In the genomic region with DNA sequence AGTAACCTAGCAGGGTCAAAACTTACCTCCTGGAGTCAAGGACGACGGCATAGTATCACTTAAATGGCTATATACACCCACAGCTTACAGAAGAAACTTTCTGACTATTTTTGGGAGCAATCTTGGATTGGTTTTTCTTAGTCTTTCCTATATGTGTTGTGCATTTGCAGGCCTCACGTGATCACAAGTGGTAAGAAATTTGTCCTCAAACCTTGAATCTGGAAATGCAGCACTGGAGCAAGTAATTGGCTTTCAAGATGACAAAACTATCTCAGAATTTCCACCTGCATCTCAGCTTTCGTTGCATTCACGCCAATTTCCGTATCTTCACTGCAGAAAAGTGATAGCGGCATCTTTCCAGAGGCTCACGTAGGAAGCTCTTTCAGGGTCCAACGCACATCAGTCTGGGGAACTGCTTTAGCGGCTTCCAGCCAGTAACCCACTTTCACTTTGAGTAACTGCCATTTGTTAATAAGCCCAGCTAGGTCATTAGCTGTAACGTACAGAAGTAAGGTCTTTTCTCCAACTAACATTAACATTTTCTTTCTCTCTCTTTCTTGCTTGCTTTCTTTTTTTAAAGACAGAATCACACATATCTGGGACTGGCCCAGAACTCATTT, we compare ENCODE assay signal across 22 mouse cellular contexts. TPM values are rescaled to one million over a fixed set of nuclear protein-coding genes. Genes with fewer than 3 reads are reported as not detected.
DNase-seq lines count a peak whose midpoint lies in the region; ATAC-seq and TF ChIP-seq lines count a peak whose summit lies in the region.
"Had no signal": no experiment of that assay in that cellular context is flagged by ENCODE, and none has a peak within 500 bp of the region (broad histone marks: within the 10 kb centered on the region; RNA-seq: fewer than 3 reads in every experiment).

No protein-coding gene starts in this region.

- no peak overlapping the region for H3K27ac ChIP-seq in gastrocnemius, adult 2 months
- H3K27ac ChIP-seq in CH12.LX (ENCODE audit: insufficient read depth, low read depth), result no peak overlapping the region
- no peak overlapping the region for H3K27ac ChIP-seq in forebrain, embryonic 15.5 days (replicated peaks)
- H3K27ac ChIP-seq: heart, embryonic 15.5 days; hindbrain, embryonic 15.5 days; kidney, postnatal 0 days; left cerebral cortex, adult 2 months; liver, embryonic 13.5 days; neural tube, embryonic 13.5 days had no signal

- ATAC-seq in granulocyte monocyte progenitor cell, adult 5-6 weeks (replicated peaks; ENCODE audit: poor library complexity, severe bottlenecking), result peak; percentile 63
- no peak for ATAC-seq in forebrain, embryonic 15.5 days (replicated peaks)

- no peak; the same call in 1 of the 2 replicates for TF ChIP-seq RAD21 in CH12.LX (IDR thresholded peaks at IDR 0.05; ENCODE audit: low read depth, low read length)

- intact Hi-C loops in gastrocnemius, adult 2 months (cut with DNase I), result no loop called here
- intact Hi-C loops in gastrocnemius, postnatal 14 days (cut with DNase I; ENCODE audit: low total_unique reads), result no loop called here

- no peak for DNase-seq in gastrocnemius, adult 2 months
- DNase-seq in gastrocnemius, postnatal 14 days, result no peak
- peak; percentile 61 for DNase-seq in CH12.LX (ENCODE audit: extremely low read depth)
- peak; percentile 30 for DNase-seq in splenic B cell, adult 2 months (ENCODE audit: low read depth, low spot score)
- DNase-seq in neural tube, embryonic 10.5 days (ENCODE audit: extremely low spot score, low spot score), result no peak
- DNase-seq: adrenal gland, postnatal 10 days; cerebellum, adult 8-10 months; heart, postnatal 36 days; kidney, adult 18-20 months; layer of hippocampus, adult 9-11 months; liver, embryonic 13.5 days; lung, adult 2 months; lung, postnatal 14 days; midbrain, embryonic 14.5 days; right cerebral cortex, adult 18-20 months had no signal

- H3K4me3 ChIP-seq in gastrocnemius, adult 2 months, result peak overlapping the region; percentile 2; the same call in 1 of the 2 replicates
- peak overlapping the region in 1 of 3 experiments; percentile 21 for H3K4me3 ChIP-seq in CH12.LX (replicated peaks in 1 of 3; ENCODE audit: low read depth in 2 of 3, low read length in 2 of 3, poor library complexity in 1 of 3)
- no peak overlapping the region for H3K4me3 ChIP-seq in forebrain, embryonic 15.5 days
- H3K4me3 ChIP-seq: heart, embryonic 15.5 days; hindbrain, embryonic 15.5 days; left cerebral cortex, adult 2 months; liver, embryonic 13.5 days; neural tube, embryonic 13.5 days had no signal

- no peaks in the 10 kb centered on the region for H3K79me2 ChIP-seq in CH12.LX (replicated peaks; ENCODE audit: control insufficient read depth, extremely low read depth, insufficient read depth, poor library complexity, severe bottlenecking)

- dilution Hi-C loops in CH12.LX (cut with MboI; ENCODE audit: extremely low pct_ligation_motif_present, extremely low pct_unique_long_range_greater_than_20kb, low sequenced_read_pairs), result no loop called here

- H3K4me2 ChIP-seq in CH12.LX (ENCODE audit: insufficient read depth, low read depth, poor library complexity, severe bottlenecking), result peak overlapping the region; percentile 87; the same call in 1 of the 2 replicates
- no peak overlapping the region for H3K4me2 ChIP-seq in forebrain, embryonic 15.5 days (replicated peaks)
- H3K4me2 ChIP-seq: heart, embryonic 15.5 days; hindbrain, embryonic 15.5 days; liver, embryonic 13.5 days; neural tube, embryonic 13.5 days had no signal

- no peak for TF ChIP-seq CTCF in gastrocnemius, adult 2 months (IDR thresholded peaks at IDR 0.05)
- TF ChIP-seq CTCF in CH12.LX (conservative IDR thresholded peaks at IDR 0.05 in 1 of 2, IDR thresholded peaks at IDR 0.05 in 1 of 2; ENCODE audit: low read depth in 2 of 2, low read length in 2 of 2), result no peak

- WGBS in forebrain, embryonic 15.5 days, result 82% methylated on average over 11 of the region's 11 CpGs

- H3K4me1 ChIP-seq in CH12.LX (ENCODE audit: control insufficient read depth in 1 of 2, insufficient read depth in 2 of 2), result peaks cover 5 to 16% of the 10 kb centered on the region in 2 experiments; a peak in 3 of 4 replicates
- H3K4me1 ChIP-seq in forebrain, embryonic 15.5 days, result no peaks in the 10 kb centered on the region
- H3K4me1 ChIP-seq: heart, embryonic 15.5 days; hindbrain, embryonic 15.5 days; liver, embryonic 13.5 days; neural tube, embryonic 13.5 days had no signal

- H3K9ac ChIP-seq in CH12.LX (ENCODE audit: insufficient read depth, low read depth), result no peak overlapping the region
- H3K9ac ChIP-seq in forebrain, embryonic 15.5 days (replicated peaks), result no peak overlapping the region
- H3K9ac ChIP-seq: heart, embryonic 15.5 days; hindbrain, embryonic 15.5 days; liver, embryonic 13.5 days; neural tube, embryonic 13.5 days had no signal

- peak; percentile 81 for TF ChIP-seq EP300 in CH12.LX (IDR thresholded peaks at IDR 0.05; ENCODE audit: low read length)

- no peak for TF ChIP-seq POLR2A in CH12.LX (IDR thresholded peaks at IDR 0.05; ENCODE audit: low read depth, low read length)

- in situ Hi-C loops in CH12.LX (cut with MboI; ENCODE audit: low pct_ligation_motif_present, low pct_unique_long_range_greater_than_20kb, low sequenced_read_pairs), result no loop called here

- no peaks in the 10 kb centered on the region for H3K27me3 ChIP-seq in CH12.LX (replicated peaks)
- H3K27me3 ChIP-seq in splenic B cell, adult 2 months (ENCODE audit: control insufficient read depth, insufficient read depth, low read length, poor library complexity, severe bottlenecking), result no peaks in the 10 kb centered on the region
- no peaks in the 10 kb centered on the region for H3K27me3 ChIP-seq in forebrain, embryonic 15.5 days
- H3K27me3 ChIP-seq: hindbrain, embryonic 15.5 days; liver, embryonic 13.5 days had no signal

- no peaks in the 10 kb centered on the region for H3K9me3 ChIP-seq in CH12.LX (replicated peaks; ENCODE audit: low read length)
- no peaks in the 10 kb centered on the region for H3K9me3 ChIP-seq in forebrain, embryonic 15.5 days
- H3K9me3 ChIP-seq: heart, embryonic 15.5 days; hindbrain, embryonic 15.5 days; liver, embryonic 13.5 days; neural tube, embryonic 13.5 days had no signal

- H3K36me3 ChIP-seq in CH12.LX (replicated peaks in 1 of 2; ENCODE audit: control insufficient read depth in 1 of 2, insufficient read depth in 1 of 2, low read length in 1 of 2), result no peaks in the 10 kb centered on the region
- no peaks in the 10 kb centered on the region for H3K36me3 ChIP-seq in splenic B cell, adult 2 months (ENCODE audit: control insufficient read depth, insufficient read depth, low read length, poor library complexity, severe bottlenecking)
- H3K36me3 ChIP-seq in forebrain, embryonic 15.5 days, result no peaks in the 10 kb centered on the region
- H3K36me3 ChIP-seq: heart, embryonic 15.5 days; hindbrain, embryonic 15.5 days; liver, embryonic 13.5 days; neural tube, embryonic 13.5 days had no signal

TF ChIP-seq in CH12.LX, 34 proteins besides CTCF, POLR2A, EP300 and RAD21:
- TF ChIP-seq ETS1 (conservative IDR thresholded peaks at IDR 0.05; ENCODE audit: low read depth, low read length) (0 out of 2 replicates have a peak, but pooled peaks have one; percentile 31), BHLHE40 (IDR thresholded peaks at IDR 0.05; ENCODE audit: low read depth, low read length) (peak; percentile 85), SIN3A (IDR thresholded peaks at IDR 0.05; ENCODE audit: low read length) (no peak), MYC (IDR thresholded peaks at IDR 0.05; ENCODE audit: low read depth, low read length) (no peak), JUND (conservative IDR thresholded peaks at IDR 0.05; ENCODE audit: low read depth, low read length) (peak; percentile 78), MEF2A (IDR thresholded peaks at IDR 0.05; ENCODE audit: borderline replicate concordance, low read depth, low read length) (0 out of 2 replicates have a peak, but pooled peaks have one; percentile 18), IRF4 (IDR thresholded peaks at IDR 0.05; ENCODE audit: low read depth, low read length) (peak; percentile 89), TCF12 (IDR thresholded peaks at IDR 0.05; ENCODE audit: low read depth, low read length) (0 out of 2 replicates have a peak, but pooled peaks have one; percentile 12), TBP (conservative IDR thresholded peaks at IDR 0.05; ENCODE audit: low read depth, low read length) (no peak), USF1 (IDR thresholded peaks at IDR 0.05; ENCODE audit: low read depth, low read length) (peak; percentile 21; the same call in 1 of the 2 replicates), ZC3H11A (IDR thresholded peaks at IDR 0.05; ENCODE audit: low read depth, low read length) (no peak), JUN (IDR thresholded peaks at IDR 0.05; ENCODE audit: insufficient read depth, low read depth, low read length) (peak; percentile 56)

RNA-seq across cellular contexts. Expression of gene Ap1s2, which starts 40.0 kb away (rescaled TPM):
- 10 to 100 TPM; 25.9 to 32.3 TPM for total RNA-seq in gastrocnemius, adult 2 months (2021)
- 10 to 100 TPM; 23.0 to 23.9 TPM for total RNA-seq in gastrocnemius, postnatal 14 days (2021)
- total RNA-seq in CH12.LX (2012; rRNA removed), result 4.3 and 5.7 TPM in 2 replicates
- total RNA-seq in CH12.LX (2014; rRNA removed), result 12.3 and 16.6 TPM in 2 replicates
- 6.5 and 8.9 TPM in 2 replicates for polyA plus RNA-seq in CH12.LX (2012; ENCODE audit: insufficient read length, low read depth)
- 48.8 and 68.5 TPM in 2 replicates for total RNA-seq in granulocyte monocyte progenitor cell, adult 5-6 weeks (2014; fragmentation: Nextera tagmentation)
- total RNA-seq in granulocyte monocyte progenitor cell, adult 5-6 weeks (2017), result 32.0 and 38.7 TPM in 2 replicates
- 115 and 121 TPM in 2 replicates for polyA plus RNA-seq in forebrain, embryonic 15.5 days (2015; fragmentation: Nextera tagmentation; extraction: Ambion mirVana)

Comparison
In these comparisons a context has a peak if more than half of its experiments do, and no peak if none do; other contexts are left out.
1. DNase-seq: peak in CH12.LX (single experiment) and splenic B cell, adult 2 months (single experiment); none in gastrocnemius, adult 2 months (single experiment), gastrocnemius, postnatal 14 days (single experiment) and neural tube, embryonic 10.5 days (single experiment).